Mouse (Mus musculus): ENCODE results near the gene Gm49361.

GRCm38 (mm10) chr14:57730527-57730926, 15.4 kb downstream of the Gm49361 start:
- TF ChIP-seq CTCF (conservative IDR thresholded peaks at IDR 0.05 in 1 of 2, IDR thresholded peaks at IDR 0.05 in 1 of 2; ENCODE audit: low read depth in 2 of 2, low read length in 2 of 2) (no peak), POLR2A (IDR thresholded peaks at IDR 0.05; ENCODE audit: low read depth, low read length) (no peak), UBTF (IDR thresholded peaks at IDR 0.05; ENCODE audit: low read depth, low read length) (no peak), SIN3A (IDR thresholded peaks at IDR 0.05; ENCODE audit: low read length) (no peak), EP300 (IDR thresholded peaks at IDR 0.05; ENCODE audit: low read length) (no peak), ZNF384 (IDR thresholded peaks at IDR 0.05; ENCODE audit: low read depth, low read length) (no peak), MEF2A (IDR thresholded peaks at IDR 0.05; ENCODE audit: borderline replicate concordance, low read depth, low read length) (no peak), JUN (IDR thresholded peaks at IDR 0.05; ENCODE audit: insufficient read depth, low read depth, low read length) (no peak), USF1 (IDR thresholded peaks at IDR 0.05; ENCODE audit: low read depth, low read length) (no peak), CHD1 (IDR thresholded peaks at IDR 0.05; ENCODE audit: low read depth, low read length) (no peak), ELF1 (IDR thresholded peaks at IDR 0.05; ENCODE audit: low read depth, low read length) (no peak), KAT2A (IDR thresholded peaks at IDR 0.05; ENCODE audit: insufficient replicate concordance, low read length) (no peak), ETS1 (conservative IDR thresholded peaks at IDR 0.05; ENCODE audit: low read depth, low read length) (no peak)
